Mouse (Mus musculus) hindbrain, embryonic 14.5 days (tissue): ENCODE results near the gene Smox. TPM values are rescaled to one million over a fixed set of nuclear protein-coding genes. Genes with fewer than 3 reads are reported as not detected.

ENCODE experiments used
- ATAC-seq: fragments of 200-750 bp; cut with Nextera tagmentation; 2 replicates; pipeline ENCODE4 v1.8.0; 2017; ENCODE audit warnings: moderate number of reproducible peaks, mild to moderate bottlenecking, moderate TSS enrichment, moderate library complexity; ENCODE audit not compliant: low FRiP score
- DNase-seq: peaks from one replicate; pipeline ENCODE4 v3.0.0-alpha.2; 2015; ENCODE audit warnings: low spot score
- H3K27ac ChIP-seq: fragments of 300-500 bp; sonication (generic); 2 replicates; pipeline ENCODE4 v1.5.1; 2014; ENCODE audit warnings: mild to moderate bottlenecking, moderate library complexity
- H3K27me3 ChIP-seq: fragments of 300-500 bp; sonication (generic); 2 replicates; pipeline ENCODE4 v1.6.1; 2014; ENCODE audit warnings: mild to moderate bottlenecking, low read length, mixed read lengths; ENCODE audit not compliant: control insufficient read depth, insufficient read depth
- H3K36me3 ChIP-seq: fragments of 300-500 bp; sonication (generic); replicated peaks from 2 replicates; pipeline ENCODE4 v1.6.1; 2014; ENCODE audit not compliant: control insufficient read depth, insufficient read depth
- H3K4me1 ChIP-seq: fragments of 300-500 bp; sonication (generic); replicated peaks from 2 replicates; pipeline ENCODE4 v1.6.1; 2014; ENCODE audit warnings: antibody characterized with exemption, low read length, mixed read lengths; ENCODE audit not compliant: control insufficient read depth, insufficient read depth
- H3K4me2 ChIP-seq: fragments of 300-500 bp; sonication (generic); replicated peaks from 2 replicates; pipeline ENCODE4 v1.6.1; 2014; ENCODE audit warnings: mild to moderate bottlenecking, moderate library complexity
- H3K4me3 ChIP-seq: fragments of 300-500 bp; sonication (generic); replicated peaks from 2 replicates; pipeline ENCODE4 v1.5.1; 2014; ENCODE audit warnings: mild to moderate bottlenecking, low read length
- H3K9ac ChIP-seq: fragments of 300-500 bp; sonication (generic); 2 replicates; pipeline ENCODE4 v1.6.1; 2014
- H3K9me3 ChIP-seq: fragments of 300-500 bp; sonication (generic); 2 replicates; pipeline ENCODE4 v1.6.1; 2016; ENCODE audit warnings: low read length; ENCODE audit not compliant: control insufficient read depth
- WGBS: fragments of 180-500 bp; shearing (Covaris S2); extraction: QIAGEN DNeasy Blood & Tissue Kit; methylation state at CpG from one replicate; pipeline ENCODE4 v1.1.7; 2014; 5-methylcytosine and 5-hydroxymethylcytosine counted together
- polyA plus RNA-seq: library from polyadenylated mRNA; unstranded; fragments of >200 nt; fragmentation: Nextera tagmentation; extraction: Ambion mirVana; gene quantifications from 2 replicates; pipeline ENCODE4 v1.2.1, GENCODE M21; 2014

Smox gene
- 29.2 and 34.7 TPM in 2 replicates for polyA plus RNA-seq

DNA sequence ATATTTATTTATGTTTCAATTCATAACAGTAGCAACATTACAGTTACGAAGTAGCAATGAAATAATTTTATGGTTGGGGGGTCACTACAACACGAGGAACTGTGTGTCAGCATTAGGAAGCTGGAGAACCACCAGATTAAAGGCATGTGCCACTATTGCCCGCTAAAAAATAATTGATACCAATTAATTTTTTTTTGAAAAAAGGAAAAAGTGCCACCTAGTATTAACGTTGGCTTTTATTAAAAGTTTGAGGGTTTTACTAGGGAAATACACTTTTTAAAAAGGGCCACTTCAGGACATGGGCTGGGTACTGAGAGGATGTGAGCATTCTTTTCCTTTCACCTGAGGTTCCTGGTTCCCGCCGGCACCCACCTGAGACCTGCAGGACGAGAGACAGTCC lies at the start of gene Smox:
Gene Smox, plus strand, starts transcription at position 301 of the 400 bp plus-strand sequence.
- Histone ChIP-seq H3K9me3 (no peaks in the 10 kb centered on the region), H3K27ac (peak within 1 kb of the TSS; percentile 82), H3K4me3 (peak within 1 kb of the TSS; percentile 97), H3K9ac (peak within 1 kb of the TSS; percentile 97), H3K4me1 (peaks cover 22% of the 10 kb centered on the region), H3K4me2 (peak within 1 kb of the TSS; percentile 92), H3K36me3 (no peaks in the 10 kb centered on the region), H3K27me3 (no peaks in the 10 kb centered on the region)
- DNase-seq (no peak), ATAC-seq (no peak)
- WGBS: 24% methylated on average over 7 of the region's 7 CpGs

DNA sequence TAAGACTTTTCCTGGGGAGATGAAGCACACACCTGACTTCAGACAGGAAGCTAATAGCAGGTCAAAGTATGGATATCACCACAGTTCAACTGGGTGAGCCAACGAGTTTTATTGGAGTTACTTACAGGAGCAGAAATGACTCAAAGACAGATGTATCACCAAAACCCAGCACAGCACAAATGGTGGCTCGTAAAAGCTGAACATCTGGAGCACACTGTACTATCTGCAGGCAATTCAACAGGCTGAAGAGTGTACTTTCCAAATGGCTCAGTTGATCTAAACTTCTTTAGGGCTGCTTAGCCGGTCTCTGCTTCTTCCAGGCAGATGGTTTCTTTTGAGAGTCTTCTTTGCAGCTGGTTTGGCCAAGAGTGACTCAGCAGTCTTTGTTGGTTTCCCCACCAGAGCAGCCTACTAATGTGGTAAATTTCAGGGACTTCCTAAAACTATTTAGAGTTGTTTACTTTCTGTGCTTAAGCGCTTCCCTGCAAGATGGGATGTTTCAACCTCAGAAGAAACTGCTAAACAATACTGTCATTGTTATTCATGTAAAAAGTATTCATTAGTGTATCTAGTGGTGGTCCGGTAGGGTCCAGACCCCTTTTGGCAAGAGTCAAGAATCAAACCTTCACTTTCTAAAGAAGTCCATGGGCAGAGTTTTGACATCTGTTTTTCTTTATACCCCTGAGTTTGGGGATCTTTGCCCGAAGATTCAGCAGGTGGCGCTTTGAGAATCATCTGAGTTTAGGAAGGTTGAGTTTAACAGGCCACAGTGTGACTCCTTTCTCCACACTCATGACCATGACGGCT lies 48.0 kb upstream of the Smox start:
- 66% methylated on average over 8 of the region's 8 CpGs for WGBS
- no peak for ATAC-seq
- no peak for DNase-seq
- Histone ChIP-seq H3K9ac (no peak overlapping the region), H3K36me3 (no peaks in the 10 kb centered on the region), H3K4me2 (no peak overlapping the region), H3K4me3 (no peak overlapping the region), H3K27me3 (no peaks in the 10 kb centered on the region), H3K9me3 (no peaks in the 10 kb centered on the region), H3K27ac (no peak overlapping the region), H3K4me1 (no peaks in the 10 kb centered on the region)

DNA sequence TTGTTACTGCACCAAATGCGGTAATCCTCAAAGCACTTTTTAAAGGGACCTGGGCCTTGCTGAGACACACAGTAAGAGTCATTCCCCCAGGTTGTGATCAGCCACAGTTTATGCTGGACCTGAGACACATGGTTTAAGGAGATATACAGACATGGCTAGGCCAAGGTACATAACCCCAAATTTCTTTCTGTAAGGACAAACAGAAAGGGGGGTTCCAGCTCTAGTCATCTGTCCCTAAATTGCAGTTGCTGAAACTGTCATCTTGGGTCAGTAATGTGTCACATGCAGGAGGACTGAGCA lies 47.5 kb upstream of the Smox start:
- Histone ChIP-seq H3K27me3 (no peaks in the 10 kb centered on the region), H3K9me3 (no peaks in the 10 kb centered on the region), H3K9ac (no peak overlapping the region), H3K4me3 (no peak overlapping the region), H3K36me3 (no peaks in the 10 kb centered on the region), H3K4me2 (no peak overlapping the region), H3K4me1 (no peaks in the 10 kb centered on the region), H3K27ac (no peak overlapping the region)
- WGBS: 50% methylated on average over 1 of the region's 1 CpGs
- DNase-seq (no peak), ATAC-seq (no peak)

DNA sequence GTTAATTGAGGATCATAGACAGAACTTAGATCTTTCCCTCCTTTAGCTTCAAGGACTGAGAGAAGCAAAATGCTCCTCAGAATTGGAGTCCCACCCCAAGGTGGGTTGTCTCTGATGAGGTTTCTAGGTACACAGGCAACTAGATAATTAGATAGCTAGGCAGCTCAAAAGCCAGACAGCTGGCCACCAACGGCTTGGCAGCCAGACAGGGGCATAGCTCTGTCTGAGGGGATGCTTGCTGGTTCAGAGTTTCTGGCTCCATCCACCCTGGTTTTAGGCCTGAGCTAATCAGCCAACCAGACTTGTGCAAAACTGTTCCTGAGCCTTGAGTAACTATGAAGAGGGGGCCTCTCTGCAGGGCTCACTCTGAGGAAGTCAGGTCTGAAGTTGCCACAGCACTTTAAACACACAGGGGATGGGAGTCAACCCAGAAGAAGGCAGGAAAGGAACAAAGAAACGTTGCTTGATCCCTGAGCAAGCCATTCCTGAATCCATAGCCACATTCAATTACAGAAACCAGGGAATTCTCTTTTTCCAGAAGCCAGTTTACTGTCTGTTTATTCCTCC lies 44.8 kb upstream of the Smox start:
- DNase-seq: no peak
- Histone ChIP-seq H3K27ac (no peak overlapping the region), H3K4me3 (no peak overlapping the region), H3K4me2 (no peak overlapping the region), H3K27me3 (no peaks in the 10 kb centered on the region), H3K4me1 (no peaks in the 10 kb centered on the region), H3K36me3 (no peaks in the 10 kb centered on the region), H3K9ac (no peak overlapping the region), H3K9me3 (no peaks in the 10 kb centered on the region)
- 66% methylated on average over 2 of the region's 2 CpGs for WGBS
- ATAC-seq: no peak

DNA sequence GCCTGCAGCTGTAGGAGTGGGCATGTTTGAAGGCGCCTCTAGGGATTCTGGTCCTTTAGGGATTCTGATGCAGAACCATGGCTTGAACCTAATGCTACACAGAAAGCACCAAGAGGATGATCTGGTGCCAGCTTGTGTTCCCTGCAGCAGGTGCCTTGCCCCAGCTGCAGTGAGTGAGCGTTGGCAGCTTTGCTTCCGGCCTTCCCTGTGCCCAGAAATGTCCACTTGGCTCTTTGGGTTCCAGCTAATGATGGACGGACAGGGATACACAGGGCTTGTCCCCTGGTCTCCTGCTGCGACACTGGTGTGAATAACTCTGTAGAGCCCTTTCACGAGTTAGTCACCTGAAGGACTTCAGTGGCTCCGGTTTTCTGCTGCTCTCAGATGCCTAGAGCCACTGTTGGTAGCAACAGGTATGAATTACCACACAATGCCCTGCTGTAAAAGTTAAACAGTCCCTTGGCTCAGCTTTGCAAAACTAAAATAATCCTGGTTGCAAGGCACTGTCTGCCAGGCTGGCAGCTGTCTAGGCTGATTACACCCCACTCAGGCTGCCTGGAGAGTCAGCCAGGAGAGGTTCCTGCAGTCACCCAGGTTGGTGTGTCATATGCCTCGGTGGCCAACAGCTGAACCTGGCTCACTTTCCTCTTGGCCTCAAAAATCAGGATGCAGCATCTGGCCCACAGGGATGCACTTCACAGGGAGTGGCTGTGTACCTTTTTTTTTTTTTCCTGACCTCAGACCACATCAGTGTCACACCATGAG lies 43.5 kb upstream of the Smox start:
- ATAC-seq (no peak), DNase-seq (no peak)
- Histone ChIP-seq H3K27me3 (no peaks in the 10 kb centered on the region), H3K4me3 (no peak overlapping the region), H3K4me2 (no peak overlapping the region), H3K9ac (no peak overlapping the region), H3K9me3 (no peaks in the 10 kb centered on the region), H3K27ac (no peak overlapping the region), H3K36me3 (no peaks in the 10 kb centered on the region), H3K4me1 (no peaks in the 10 kb centered on the region)
- 84% methylated on average over 8 of the region's 8 CpGs for WGBS

DNA sequence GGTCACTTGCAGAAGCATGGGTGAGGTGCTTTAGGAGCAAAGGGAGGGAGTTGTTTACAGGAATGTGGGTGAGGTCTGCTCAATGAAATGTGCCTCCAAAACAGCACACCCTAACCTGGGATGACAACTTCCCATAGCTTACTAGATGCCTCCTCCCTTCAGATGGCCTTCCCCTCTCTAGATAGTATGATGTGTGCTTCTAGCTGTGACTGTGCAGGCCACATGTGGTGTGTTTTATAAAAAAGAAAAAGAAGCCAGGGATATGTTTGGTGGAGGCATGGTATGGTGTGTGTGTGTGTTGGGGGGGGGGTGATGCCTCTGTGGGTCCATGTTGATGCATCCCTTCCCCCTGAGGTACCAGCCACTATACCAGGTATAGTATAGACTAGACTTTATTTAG lies 42.9 kb upstream of the Smox start:
- ATAC-seq: no peak
- Histone ChIP-seq H3K27ac (no peak overlapping the region), H3K27me3 (no peaks in the 10 kb centered on the region), H3K9me3 (no peaks in the 10 kb centered on the region), H3K4me2 (no peak overlapping the region), H3K4me1 (no peaks in the 10 kb centered on the region), H3K4me3 (no peak overlapping the region), H3K36me3 (no peaks in the 10 kb centered on the region), H3K9ac (no peak overlapping the region)
- DNase-seq: no peak

DNA sequence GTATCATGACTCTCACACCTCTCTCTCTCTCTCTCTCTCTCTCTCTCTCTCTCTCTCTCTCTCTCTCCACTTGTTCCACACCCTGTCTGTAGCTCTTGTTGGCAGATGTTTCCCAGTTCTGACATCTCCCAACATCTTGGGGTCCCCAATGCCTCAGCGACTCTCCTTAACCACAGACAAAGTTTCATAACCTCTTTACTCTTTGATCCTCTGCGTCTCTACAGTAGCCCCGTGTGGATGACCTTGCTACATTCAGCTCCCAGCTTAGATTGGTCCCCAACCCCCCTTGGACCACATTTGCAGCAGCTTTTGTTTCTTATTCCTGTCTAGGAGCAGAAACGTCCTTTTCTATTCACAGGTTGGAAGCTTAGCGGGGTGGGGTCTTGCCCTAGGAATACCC lies 41.6 kb upstream of the Smox start:
- Histone ChIP-seq H3K4me3 (no peak overlapping the region), H3K4me1 (no peaks in the 10 kb centered on the region), H3K36me3 (no peaks in the 10 kb centered on the region), H3K9ac (no peak overlapping the region), H3K9me3 (no peaks in the 10 kb centered on the region), H3K4me2 (no peak overlapping the region), H3K27me3 (no peaks in the 10 kb centered on the region), H3K27ac (no peak overlapping the region)
- ATAC-seq (no peak), DNase-seq (no peak)
- WGBS: 65% methylated on average over 5 of the region's 5 CpGs

DNA sequence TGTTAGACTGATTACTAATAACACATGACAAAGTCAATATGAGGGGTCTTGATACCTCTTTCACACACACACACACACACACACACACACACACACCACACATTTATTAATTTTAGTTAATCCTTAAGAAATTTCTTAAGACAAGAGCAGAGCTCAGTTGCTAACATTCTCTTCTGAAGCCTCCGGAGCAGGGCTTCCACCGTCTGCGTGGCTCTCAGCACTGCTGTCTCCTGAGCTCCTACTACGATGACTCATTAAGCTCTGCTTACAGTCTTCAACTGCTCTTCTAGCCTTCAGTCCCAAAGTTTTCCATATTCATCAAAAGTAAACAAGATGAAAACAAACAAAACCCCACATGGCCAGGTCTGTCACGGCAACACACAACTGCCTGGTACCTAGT lies 40.8 kb upstream of the Smox start:
- no peak overlapping the region for H3K4me3 ChIP-seq
- no peaks in the 10 kb centered on the region for H3K9me3 ChIP-seq
- no peak overlapping the region for H3K9ac ChIP-seq
- no peaks in the 10 kb centered on the region for H3K27me3 ChIP-seq
- DNase-seq (no peak), ATAC-seq (no peak)
- no peak overlapping the region for H3K27ac ChIP-seq
- no peak overlapping the region for H3K4me2 ChIP-seq
- H3K4me1 ChIP-seq: no peaks in the 10 kb centered on the region
- no peaks in the 10 kb centered on the region for H3K36me3 ChIP-seq
- WGBS: 94% methylated on average over 5 of the region's 5 CpGs

DNA sequence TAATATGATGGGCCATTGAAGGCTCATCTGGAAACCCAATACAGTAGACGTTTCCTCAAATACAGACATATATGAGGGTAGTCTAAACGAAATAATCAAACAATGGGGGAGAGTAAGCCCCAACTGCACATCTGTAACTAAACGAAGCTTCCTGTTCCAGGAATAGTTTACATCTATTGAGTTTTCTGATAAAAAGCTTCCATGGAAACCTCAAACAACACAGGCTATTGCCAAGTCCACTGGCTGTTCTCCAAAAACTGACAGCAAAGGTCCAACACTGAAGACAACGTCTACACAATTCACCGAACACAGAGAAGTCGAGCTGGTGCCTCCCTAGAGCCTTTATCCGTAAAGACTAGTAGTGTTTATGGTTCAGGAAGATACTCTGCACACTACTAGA lies 33.6 kb upstream of the Smox start:
- Histone ChIP-seq H3K4me2 (no peak overlapping the region), H3K9me3 (no peaks in the 10 kb centered on the region), H3K27ac (no peak overlapping the region), H3K36me3 (no peaks in the 10 kb centered on the region), H3K9ac (no peak overlapping the region), H3K4me1 (no peaks in the 10 kb centered on the region), H3K27me3 (no peaks in the 10 kb centered on the region), H3K4me3 (no peak overlapping the region)
- DNase-seq (no peak), ATAC-seq (no peak)
- 78% methylated on average over 7 of the region's 7 CpGs for WGBS
